Mouse (Mus musculus) spleen, adult 18-20 months (tissue): ENCODE results near the gene Prok2.

Experiments used
- DNase-seq, 2 experiments: peaks; one replicate each; pipeline ENCODE4 v3.0.0; 2022; ENCODE audit warnings: mixed read lengths in 2 of 2

The Prok2 gene

GRCm38 (mm10) chr6:99692206-99692915 lies 33.8 kb downstream of the Prok2 start, which contains the start of gene Gpr27:
TSS of gene Gpr27 (plus strand) at chr6:99692679.
- DNase-seq: no peak

GRCm38 (mm10) chr6:99691666-99692205 lies 34.5 kb downstream of the Prok2 start:
- DNase-seq: no peak

GRCm38 (mm10) chr6:99688513-99688912 lies 37.7 kb downstream of the Prok2 start:
- DNase-seq: no peak

GRCm38 (mm10) chr6:99684899-99685298 lies 41.3 kb downstream of the Prok2 start:
- no peak for DNase-seq

- DNase-seq: no peak
These were observed 42.2 kb downstream of the Prok2 start for GRCm38 (mm10) chr6:99683974-99684373.

GRCm38 (mm10) chr6:99678108-99678507 lies 48.1 kb downstream of the Prok2 start:
- no peak for DNase-seq

- no peak for DNase-seq
These were observed 48.9 kb downstream of the Prok2 start for GRCm38 (mm10) chr6:99677325-99677724.

GRCm38 (mm10) chr6:99674482-99674881 lies 51.7 kb downstream of the Prok2 start:
- no peak for DNase-seq

GRCm38 (mm10) chr6:99671768-99672167 lies 54.4 kb downstream of the Prok2 start:
- DNase-seq: no peak

GRCm38 (mm10) chr6:99670481-99671119 lies 55.6 kb downstream of the Prok2 start:
- peak in 1 of 2 experiments; percentile 47 for DNase-seq

GRCm38 (mm10) chr6:99669481-99670325 lies 56.5 kb downstream of the Prok2 start:
- DNase-seq: no peak

- DNase-seq: no peak
These were observed 58.9 kb downstream of the Prok2 start for GRCm38 (mm10) chr6:99667290-99667689.

GRCm38 (mm10) chr6:99666318-99667171 lies 59.6 kb downstream of the Prok2 start, which contains the start of the genes Eif4e3 and Gm20696:
TSS of gene Eif4e3 (minus strand) at chr6:99666771.
TSS of gene Gm20696 (minus strand) at chr6:99666797.
- peak; percentile 22 to 56 for DNase-seq

- DNase-seq: no peak
These were observed 60.5 kb downstream of the Prok2 start for GRCm38 (mm10) chr6:99665457-99666317.

GRCm38 (mm10) chr6:99663232-99663631 lies 63.0 kb downstream of the Prok2 start:
- DNase-seq: no peak
